Mouse (Mus musculus): Measurements from ENCODE around the gene Uimc1. TPM values are rescaled to one million over a fixed set of nuclear protein-coding genes. Genes with fewer than 3 reads are reported as not detected.
A peak's percentile ranks its signal among the peaks of the same experiment; 100 is the strongest.

The Uimc1 gene
- polyA plus RNA-seq, 1 experiment from 2014 or later = 12.1 TPM

GRCm38 (mm10) chr13:55006415-55006742 is 93.7 kb downstream of the Uimc1 start:
- no peak overlapping the region for H3K4me2 ChIP-seq (ENCODE audit: low read depth, low read length)
- no peak for DNase-seq
- H3K4me1 ChIP-seq (ENCODE audit: insufficient read depth) = no peaks in the 10 kb centered on the region
- no peaks in the 10 kb centered on the region for H3K36me3 ChIP-seq (replicated peaks; ENCODE audit: insufficient read depth, low read length)
- ATAC-seq = no peak
- no peaks in the 10 kb centered on the region for H3K27me3 ChIP-seq (ENCODE audit: insufficient read depth, low read length)
- no peaks in the 10 kb centered on the region for H3K9me3 ChIP-seq (ENCODE audit: low read length)
- no peak overlapping the region for H3K9ac ChIP-seq (replicated peaks)
- no peak overlapping the region for H3K27ac ChIP-seq (ENCODE audit: low read depth)
- no peak for TF ChIP-seq CTCF (IDR thresholded peaks at IDR 0.05; ENCODE audit: low read depth)
- no peak for TF ChIP-seq EP300 (IDR thresholded peaks at IDR 0.05; ENCODE audit: low read depth)
- H3K4me3 ChIP-seq (ENCODE audit: low read depth, low read length) = no peak overlapping the region
- WGBS (ENCODE audit: insufficient replicate concordance) = 75% methylated on average over 7 of the region's 7 CpGs

GRCm38 (mm10) chr13:55005691-55006414 is 94.2 kb downstream of the Uimc1 start:
- no peak for ATAC-seq
- H3K27me3 ChIP-seq (ENCODE audit: insufficient read depth, low read length) = no peaks in the 10 kb centered on the region
- no peaks in the 10 kb centered on the region for H3K9me3 ChIP-seq (ENCODE audit: low read length)
- TF ChIP-seq EP300 (IDR thresholded peaks at IDR 0.05; ENCODE audit: low read depth) (no peak), CTCF (IDR thresholded peaks at IDR 0.05; ENCODE audit: low read depth) (no peak)
- no peak overlapping the region for H3K27ac ChIP-seq (ENCODE audit: low read depth)
- H3K4me2 ChIP-seq (ENCODE audit: low read depth, low read length) = no peak overlapping the region
- H3K4me3 ChIP-seq (ENCODE audit: low read depth, low read length) = no peak overlapping the region
- WGBS (ENCODE audit: insufficient replicate concordance) = 80% methylated on average over 31 of the region's 31 CpGs
- no peak for DNase-seq
- no peak overlapping the region for H3K9ac ChIP-seq (replicated peaks)
- H3K36me3 ChIP-seq (replicated peaks; ENCODE audit: insufficient read depth, low read length) = no peaks in the 10 kb centered on the region
- no peaks in the 10 kb centered on the region for H3K4me1 ChIP-seq (ENCODE audit: insufficient read depth)

- WGBS (ENCODE audit: insufficient replicate concordance) = 79% methylated on average over 10 of the region's 11 CpGs
- TF ChIP-seq CTCF (IDR thresholded peaks at IDR 0.05; ENCODE audit: low read depth) = no peak
- TF ChIP-seq EP300 (IDR thresholded peaks at IDR 0.05; ENCODE audit: low read depth) = no peak
- H3K4me3 ChIP-seq (ENCODE audit: low read depth, low read length) = no peak overlapping the region
- H3K9me3 ChIP-seq (ENCODE audit: low read length) = no peaks in the 10 kb centered on the region
- no peaks in the 10 kb centered on the region for H3K27me3 ChIP-seq (ENCODE audit: insufficient read depth, low read length)
- ATAC-seq (peak; percentile 38; the same call in 1 of the 2 replicates), DNase-seq (no peak)
- no peak overlapping the region for H3K9ac ChIP-seq (replicated peaks)
- H3K4me2 ChIP-seq (ENCODE audit: low read depth, low read length) = no peak overlapping the region
- H3K4me1 ChIP-seq (ENCODE audit: insufficient read depth) = no peaks in the 10 kb centered on the region
- no peak overlapping the region for H3K27ac ChIP-seq (ENCODE audit: low read depth)
- no peaks in the 10 kb centered on the region for H3K36me3 ChIP-seq (replicated peaks; ENCODE audit: insufficient read depth, low read length)
Observed at GRCm38 (mm10) chr13:55004646-55005045, 95.5 kb downstream of the Uimc1 start.

GRCm38 (mm10) chr13:55002090-55002489 is 98.0 kb downstream of the Uimc1 start:
- H3K27me3 ChIP-seq (ENCODE audit: insufficient read depth, low read length) = no peaks in the 10 kb centered on the region
- no peak overlapping the region for H3K27ac ChIP-seq (ENCODE audit: low read depth)
- no peaks in the 10 kb centered on the region for H3K36me3 ChIP-seq (replicated peaks; ENCODE audit: insufficient read depth, low read length)
- no peak overlapping the region for H3K4me3 ChIP-seq (ENCODE audit: low read depth, low read length)
- no peak for ATAC-seq
- no peak for TF ChIP-seq EP300 (IDR thresholded peaks at IDR 0.05; ENCODE audit: low read depth)
- no peak for DNase-seq
- 60% methylated on average over 10 of the region's 10 CpGs for WGBS (ENCODE audit: insufficient replicate concordance)
- no peak overlapping the region for H3K9ac ChIP-seq (replicated peaks)
- H3K4me2 ChIP-seq (ENCODE audit: low read depth, low read length) = no peak overlapping the region
- no peaks in the 10 kb centered on the region for H3K9me3 ChIP-seq (ENCODE audit: low read length)
- H3K4me1 ChIP-seq (ENCODE audit: insufficient read depth) = no peaks in the 10 kb centered on the region

- Histone ChIP-seq H3K4me3 (ENCODE audit: low read depth, low read length) (no peak overlapping the region), H3K4me1 (ENCODE audit: insufficient read depth) (no peaks in the 10 kb centered on the region), H3K27me3 (ENCODE audit: insufficient read depth, low read length) (no peaks in the 10 kb centered on the region), H3K27ac (ENCODE audit: low read depth) (no peak overlapping the region), H3K36me3 (replicated peaks; ENCODE audit: insufficient read depth, low read length) (no peaks in the 10 kb centered on the region), H3K9me3 (ENCODE audit: low read length) (no peaks in the 10 kb centered on the region), H3K4me2 (ENCODE audit: low read depth, low read length) (no peak overlapping the region), H3K9ac (replicated peaks) (no peak overlapping the region)
- no peak for TF ChIP-seq EP300 (IDR thresholded peaks at IDR 0.05; ENCODE audit: low read depth)
- no peak for TF ChIP-seq CTCF (IDR thresholded peaks at IDR 0.05; ENCODE audit: low read depth)
- 80% methylated on average over 10 of the region's 10 CpGs for WGBS (ENCODE audit: insufficient replicate concordance)
- no peak for DNase-seq
- no peak for ATAC-seq
Observed at GRCm38 (mm10) chr13:55000433-55000832, 99.7 kb downstream of the Uimc1 start.

GRCm38 (mm10) chr13:54997568-54997967 is 102.5 kb downstream of the Uimc1 start:
- Histone ChIP-seq H3K9me3 (ENCODE audit: low read length) (no peaks in the 10 kb centered on the region), H3K36me3 (replicated peaks; ENCODE audit: insufficient read depth, low read length) (no peaks in the 10 kb centered on the region), H3K9ac (replicated peaks) (no peak overlapping the region), H3K27ac (ENCODE audit: low read depth) (no peak overlapping the region), H3K4me3 (ENCODE audit: low read depth, low read length) (no peak overlapping the region), H3K4me2 (ENCODE audit: low read depth, low read length) (no peak overlapping the region), H3K4me1 (ENCODE audit: insufficient read depth) (no peaks in the 10 kb centered on the region), H3K27me3 (ENCODE audit: insufficient read depth, low read length) (no peaks in the 10 kb centered on the region)
- TF ChIP-seq EP300 (IDR thresholded peaks at IDR 0.05; ENCODE audit: low read depth) (no peak), CTCF (IDR thresholded peaks at IDR 0.05; ENCODE audit: low read depth) (no peak)
- WGBS (ENCODE audit: insufficient replicate concordance) = 87% methylated on average over 8 of the region's 8 CpGs
- ATAC-seq = no peak
- no peak for DNase-seq
